Mouse (Mus musculus) C2C12 (cell line): ENCODE measurements around the gene B9d2. TPM values are rescaled to one million over a fixed set of nuclear protein-coding genes. Genes with fewer than 3 reads are reported as not detected.
A peak's percentile ranks its signal among the peaks of the same experiment; 100 is the strongest.

ENCODE experiments used
- H3K27me3 ChIP-seq: one replicate; pipeline ENCODE4 v1.6.1; 2011; ENCODE audit not compliant: control insufficient read depth, insufficient read depth, insufficient read length
- H3K36me3 ChIP-seq: one replicate; pipeline ENCODE4 v1.6.1; 2011; ENCODE audit not compliant: control insufficient read depth, insufficient read depth
- H3K4me3 ChIP-seq: one replicate; pipeline ENCODE4 v1.5.1; 2011; ENCODE audit warnings: mild to moderate bottlenecking, control low read depth; ENCODE audit not compliant: poor library complexity, insufficient read depth, severe bottlenecking
- H3K79me2 ChIP-seq: one replicate; pipeline ENCODE4 v1.6.1; 2011; ENCODE audit not compliant: control insufficient read depth, insufficient read depth
- H3K79me3 ChIP-seq: one replicate; pipeline ENCODE4 v1.6.1; 2011; ENCODE audit warnings: low read depth, control low read depth
- H3ac ChIP-seq: one replicate; pipeline ENCODE3; 2011; ENCODE audit warnings: low read depth; ENCODE audit not compliant: control insufficient read depth, insufficient read length
- CEBPB ChIP-seq: IDR thresholded peaks from one replicate; pipeline ENCODE4 v1.6.1; 2011; ENCODE audit warnings: low read depth, mild to moderate bottlenecking, control low read depth, moderate library complexity
- CTCF ChIP-seq: IDR thresholded peaks from one replicate; pipeline ENCODE4 v1.5.1; 2011; ENCODE audit not compliant: control insufficient read depth, insufficient read depth, insufficient read length
- FOSL1 ChIP-seq: IDR thresholded peaks from one replicate; pipeline ENCODE4 v1.8.0; 2011; ENCODE audit warnings: mild to moderate bottlenecking, low read length; ENCODE audit not compliant: poor library complexity, insufficient read depth, severe bottlenecking
- MAX ChIP-seq: IDR thresholded peaks from one replicate; pipeline ENCODE4 v1.6.1; 2011; ENCODE audit warnings: mild to moderate bottlenecking, control low read depth
- MYOD1 ChIP-seq: IDR thresholded peaks from one replicate; pipeline ENCODE4 v1.6.1; 2011; ENCODE audit warnings: low read depth; ENCODE audit not compliant: control insufficient read depth, insufficient read length
- MYOG ChIP-seq: IDR thresholded peaks from one replicate; pipeline ENCODE4 v1.6.1; 2011; ENCODE audit not compliant: control insufficient read depth, insufficient read length; ENCODE audit errors: extremely low read depth
- USF1 ChIP-seq: IDR thresholded peaks from one replicate; pipeline ENCODE4 v1.6.1; 2011; ENCODE audit warnings: low read depth, mild to moderate bottlenecking, control low read depth, moderate library complexity
- polyA plus RNA-seq: library from polyadenylated mRNA; unstranded; fragments of >200 nt; fragmentation: generic; extraction: Trizol; gene quantifications from one replicate; pipeline ENCODE4 v1.2.1, GENCODE M21; 2012; ENCODE audit warnings: missing spikeins

B9d2 gene
- polyA plus RNA-seq, 1 experiment, result 33.0 TPM

DNA sequence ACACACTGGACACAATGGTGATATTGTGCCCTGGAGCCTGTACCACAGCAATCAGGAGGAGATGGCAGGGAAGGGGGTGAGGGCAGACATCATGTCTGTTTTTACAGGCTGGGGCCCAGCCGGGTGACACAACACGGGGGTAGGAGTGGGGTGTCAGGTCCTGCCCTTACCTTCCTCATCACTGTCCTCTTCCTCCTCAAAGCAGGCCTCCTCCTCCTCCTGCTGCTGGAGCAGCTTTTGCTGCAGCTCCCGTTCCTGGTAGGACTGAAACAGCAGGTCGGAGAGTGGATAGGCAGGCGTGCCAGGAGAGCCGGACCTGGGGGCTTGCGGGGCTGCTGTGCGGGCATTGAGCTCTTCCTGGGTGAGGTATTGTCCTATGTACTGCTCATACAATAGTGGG is 34.0 kb downstream of the B9d2 start:
- H3K36me3 ChIP-seq, result peaks cover 39% of the 10 kb centered on the region
- H3K79me2 ChIP-seq, result peaks cover 30% of the 10 kb centered on the region
- H3K27me3 ChIP-seq, result no peaks in the 10 kb centered on the region
- no peak for TF ChIP-seq FOSL1
- no peak for TF ChIP-seq MYOG
- TF ChIP-seq MYOD1, result no peak
- TF ChIP-seq CTCF, result no peak
- TF ChIP-seq USF1, result no peak
- no peak for TF ChIP-seq MAX
- TF ChIP-seq CEBPB, result no peak
- H3K79me3 ChIP-seq, result peaks cover 17% of the 10 kb centered on the region
- no peak overlapping the region for H3K4me3 ChIP-seq
- no peak overlapping the region for H3ac ChIP-seq

DNA sequence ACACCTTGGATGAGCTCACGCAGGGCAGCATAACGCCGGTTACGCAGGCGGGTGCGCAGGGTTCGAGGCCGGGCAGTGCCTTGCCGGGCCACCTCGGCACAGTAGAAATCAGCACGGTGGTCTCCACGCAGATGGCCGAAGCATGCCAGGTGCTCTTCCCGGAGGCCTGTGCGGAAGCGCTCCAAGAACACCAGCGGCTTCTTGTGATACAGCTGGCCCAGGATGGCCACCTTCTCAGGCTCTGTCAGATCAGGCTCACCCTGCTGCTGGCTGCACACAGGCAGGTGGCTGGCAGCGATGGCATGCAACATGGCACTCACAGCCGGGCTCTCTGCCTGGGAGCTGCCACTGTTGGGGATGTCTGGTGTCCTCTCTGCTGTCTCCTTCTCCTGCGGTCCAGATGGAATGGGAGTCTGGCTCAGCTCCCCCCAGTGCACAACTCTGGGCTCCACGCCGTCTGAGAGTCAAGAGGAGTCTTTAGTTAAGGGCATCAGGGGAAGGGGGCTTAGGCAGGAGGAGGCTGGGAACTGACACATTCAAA is 35.2 kb downstream of the B9d2 start:
- peaks cover 17% of the 10 kb centered on the region for H3K79me3 ChIP-seq
- H3K27me3 ChIP-seq, result no peaks in the 10 kb centered on the region
- peaks cover 30% of the 10 kb centered on the region for H3K79me2 ChIP-seq
- no peak overlapping the region for H3K4me3 ChIP-seq
- TF ChIP-seq MYOD1 (no peak), FOSL1 (no peak), CEBPB (no peak), MAX (no peak), USF1 (no peak), MYOG (no peak), CTCF (no peak)
- H3K36me3 ChIP-seq, result peaks cover 43% of the 10 kb centered on the region
- no peak overlapping the region for H3ac ChIP-seq

DNA sequence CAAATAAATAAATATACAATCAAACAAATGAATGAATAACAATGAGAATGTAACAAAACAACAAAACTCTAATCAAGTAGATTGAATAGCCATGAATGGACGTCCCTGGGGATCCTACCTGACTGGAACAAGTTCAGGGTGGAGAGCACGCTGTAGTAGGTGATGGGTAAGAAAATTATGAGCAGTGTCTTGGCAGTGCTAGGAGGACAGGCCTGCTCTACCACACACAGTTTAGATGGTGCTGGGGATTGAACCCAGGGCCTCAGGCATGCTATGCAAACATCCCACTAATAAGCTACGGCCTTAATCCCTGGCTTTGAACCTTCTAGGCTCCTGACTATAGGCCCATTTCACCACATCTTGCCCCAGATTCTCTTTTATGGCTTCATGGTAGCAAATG is 36.9 kb downstream of the B9d2 start:
- Histone ChIP-seq H3K79me3 (peaks cover 17% of the 10 kb centered on the region), H3K27me3 (no peaks in the 10 kb centered on the region), H3K36me3 (peaks cover 45% of the 10 kb centered on the region), H3ac (no peak overlapping the region), H3K79me2 (peaks cover 30% of the 10 kb centered on the region), H3K4me3 (no peak overlapping the region)
- TF ChIP-seq MYOG (no peak), CTCF (no peak), MAX (no peak), FOSL1 (no peak), CEBPB (no peak), USF1 (no peak), MYOD1 (no peak)

DNA sequence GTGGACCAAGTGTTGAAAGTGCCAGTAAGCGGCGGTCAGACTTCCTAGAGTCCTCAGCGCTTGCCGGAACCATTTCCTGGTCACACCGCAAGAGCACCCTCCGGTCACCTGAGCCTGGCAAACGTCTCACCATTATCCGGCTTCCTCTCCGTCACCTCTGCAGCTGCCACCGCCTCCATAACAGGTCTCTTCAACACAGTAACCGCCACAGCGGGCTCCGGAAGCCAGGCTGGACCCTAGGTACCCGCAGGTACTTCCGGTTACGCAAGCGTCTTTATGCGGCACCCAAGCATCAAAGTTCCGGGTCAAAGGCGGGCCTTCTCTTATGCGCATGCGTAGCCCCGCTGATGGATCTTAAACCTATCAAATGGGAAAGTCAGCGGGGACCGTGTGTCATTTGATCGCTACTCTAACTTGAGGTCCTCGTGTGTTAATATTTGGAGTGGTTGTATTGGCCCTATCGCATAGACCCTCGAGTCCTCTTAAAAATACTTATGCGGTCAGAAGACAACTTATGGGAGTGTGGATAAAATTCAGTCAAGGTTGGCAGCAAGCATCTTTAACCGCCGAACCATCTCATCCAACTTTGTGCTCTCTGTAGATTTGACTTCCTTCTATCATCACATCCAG is 38.3 kb downstream of the B9d2 start, which contains the start of gene Ccdc97:
Ccdc97 (minus strand) TSS at position 301 of the 630 bp plus-strand sequence.
- Histone ChIP-seq H3K79me2 (peaks cover 30% of the 10 kb centered on the region), H3ac (peak within 1 kb of the TSS; percentile 84), H3K79me3 (peaks cover 17% of the 10 kb centered on the region), H3K4me3 (peak within 1 kb of the TSS; percentile 65), H3K36me3 (peaks cover 45% of the 10 kb centered on the region), H3K27me3 (no peaks in the 10 kb centered on the region)
- peak; percentile 42 for TF ChIP-seq MAX
- no peak for TF ChIP-seq FOSL1
- TF ChIP-seq CEBPB, result peak; percentile 92
- no peak for TF ChIP-seq USF1

DNA sequence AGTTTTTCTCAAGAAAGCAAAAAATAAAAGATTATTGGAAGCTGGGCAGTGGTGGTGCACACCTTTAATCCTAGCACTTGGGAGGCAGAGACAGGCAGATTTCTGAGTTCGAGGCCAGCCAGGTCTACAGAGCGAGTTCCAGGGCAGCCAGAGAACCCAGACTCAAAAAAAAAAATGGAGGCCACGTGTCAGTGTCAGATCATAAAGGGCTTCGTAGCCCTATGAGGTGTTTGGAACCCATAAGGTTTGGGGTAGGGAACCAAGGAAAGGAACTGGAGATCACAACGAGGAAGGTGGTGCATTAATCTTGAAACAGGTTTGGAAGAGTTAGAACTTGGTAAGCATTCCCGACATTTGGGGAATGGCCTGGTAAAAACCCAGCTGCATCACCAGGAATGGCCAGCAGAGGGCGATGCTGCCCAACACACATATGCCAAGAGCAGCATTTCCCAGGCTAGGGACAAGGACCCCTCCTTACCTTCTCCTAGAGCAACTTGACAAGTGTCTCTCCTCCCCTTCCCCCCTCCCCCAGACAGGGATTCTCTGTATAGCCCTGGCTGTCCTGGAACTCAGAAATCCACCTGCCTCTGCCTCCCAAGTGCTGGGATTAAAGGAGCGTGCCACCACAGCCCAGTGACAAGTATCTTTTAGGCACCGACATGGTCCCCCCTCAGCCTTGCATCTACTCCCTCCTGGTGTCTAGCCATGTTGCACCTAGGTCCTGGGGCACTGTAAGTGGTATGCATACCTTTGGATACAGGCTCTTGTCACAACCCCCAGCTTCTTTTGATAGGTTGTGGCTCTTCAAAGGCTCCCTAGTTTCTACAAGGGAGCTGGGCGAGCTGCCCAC is 39.4 kb downstream of the B9d2 start:
- Histone ChIP-seq H3K79me2 (peaks cover 30% of the 10 kb centered on the region), H3K4me3 (no peak overlapping the region), H3K36me3 (peaks cover 46% of the 10 kb centered on the region), H3K27me3 (no peaks in the 10 kb centered on the region), H3ac (no peak overlapping the region), H3K79me3 (peaks cover 17% of the 10 kb centered on the region)
- TF ChIP-seq MYOG, result no peak
- TF ChIP-seq MAX, result no peak
- peak; percentile 81 for TF ChIP-seq CTCF
